Mouse (Mus musculus) brain, embryonic 14.5 days (tissue): ENCODE results near the gene Gpn2.

Experiments used
- CTCF ChIP-seq: fragments of 200-500 bp; IDR thresholded peaks from 2 replicates; pipeline ENCODE4 v1.5.1; 2012; ENCODE audit warnings: inconsistent platforms, mild to moderate bottlenecking, moderate library complexity, borderline replicate concordance; ENCODE audit not compliant: insufficient read depth, insufficient read length; ENCODE audit errors: extremely low read depth
- POLR2A ChIP-seq: fragments of 200-500 bp; IDR thresholded peaks from 2 replicates; pipeline ENCODE4 v1.6.1; 2012; ENCODE audit warnings: mild to moderate bottlenecking, inconsistent platforms, borderline replicate concordance; ENCODE audit not compliant: poor library complexity, insufficient read depth, insufficient read length, severe bottlenecking; ENCODE audit errors: extremely low read depth

- TF ChIP-seq CTCF (no peak), POLR2A (no peak)
Observed at GRCm38 (mm10) chr4:133553448-133554330, 30.5 kb upstream of the Gpn2 start.
